Mouse (Mus musculus) olfactory bulb, adult 2 months (tissue): ENCODE results near the gene Gm12790. TPM values are rescaled to one million over a fixed set of nuclear protein-coding genes. Genes with fewer than 3 reads are reported as not detected.
"Not testable (repeated sequence)": the region's sequence is repeated elsewhere in the genome, so short reads cannot be mapped to it uniquely, and the experiment has no call there.

ENCODE experiments used
- H3K27ac ChIP-seq: fragments of 200-500 bp; 2 replicates; pipeline ENCODE4 v1.5.1; 2012; ENCODE audit warnings: low read depth, low read length; ENCODE audit not compliant: insufficient read depth
- H3K4me1 ChIP-seq: fragments of 200-500 bp; 2 replicates; pipeline ENCODE4 v1.6.1; 2012; ENCODE audit warnings: low read length; ENCODE audit not compliant: control insufficient read depth, insufficient read depth
- H3K4me3 ChIP-seq: fragments of 200-500 bp; 2 replicates; pipeline ENCODE4 v1.5.1; 2012; ENCODE audit warnings: mild to moderate bottlenecking, low read depth, low read length, moderate library complexity; ENCODE audit not compliant: insufficient read depth
- CTCF ChIP-seq: fragments of 200-500 bp; IDR thresholded peaks from 2 replicates; pipeline ENCODE4 v1.5.1; 2012; ENCODE audit warnings: low read depth, mild to moderate bottlenecking, low read length, moderate library complexity; ENCODE audit not compliant: insufficient read depth
- POLR2A ChIP-seq: fragments of 200-500 bp; IDR thresholded peaks from 2 replicates; pipeline ENCODE4 v1.6.1; 2012; ENCODE audit warnings: mild to moderate bottlenecking, low read depth, low read length, moderate library complexity; ENCODE audit not compliant: insufficient read depth
- WGBS: fragments of 180-500 bp; shearing (Covaris S2); methylation state at CpG from one replicate; pipeline ENCODE4 v1.1.7; 2018; 5-methylcytosine and 5-hydroxymethylcytosine counted together
- polyA plus RNA-seq: library from polyadenylated mRNA; stranded (reverse); fragments of >200 nt; gene quantifications from 2 replicates; pipeline ENCODE4 v1.2.4, GENCODE M21; 2012; ENCODE audit warnings: low replicate concordance; ENCODE audit not compliant: missing spikeins, insufficient read depth, insufficient read length

Gm12790 gene
- polyA plus RNA-seq = not detected in 2 replicates

GRCm38 (mm10) chr4:101980949-101981348, at the start of gene Gm12790:
Gene Gm12790 (minus strand): TSS chr4:101981049.
- H3K4me3 ChIP-seq, H3K27ac ChIP-seq, H3K4me1 ChIP-seq: not testable (repeated sequence)
- WGBS = 100% methylated on average over 1 of the region's 5 CpGs

GRCm38 (mm10) chr4:102026619-102027018, 45.8 kb upstream of the Gm12790 start:
- no peaks in the 10 kb centered on the region for H3K4me1 ChIP-seq
- WGBS = 89% methylated on average over 6 of the region's 6 CpGs
- TF ChIP-seq POLR2A = no peak
- TF ChIP-seq CTCF = no peak
- H3K4me3 ChIP-seq = no peak overlapping the region
- no peak overlapping the region for H3K27ac ChIP-seq

DNA sequence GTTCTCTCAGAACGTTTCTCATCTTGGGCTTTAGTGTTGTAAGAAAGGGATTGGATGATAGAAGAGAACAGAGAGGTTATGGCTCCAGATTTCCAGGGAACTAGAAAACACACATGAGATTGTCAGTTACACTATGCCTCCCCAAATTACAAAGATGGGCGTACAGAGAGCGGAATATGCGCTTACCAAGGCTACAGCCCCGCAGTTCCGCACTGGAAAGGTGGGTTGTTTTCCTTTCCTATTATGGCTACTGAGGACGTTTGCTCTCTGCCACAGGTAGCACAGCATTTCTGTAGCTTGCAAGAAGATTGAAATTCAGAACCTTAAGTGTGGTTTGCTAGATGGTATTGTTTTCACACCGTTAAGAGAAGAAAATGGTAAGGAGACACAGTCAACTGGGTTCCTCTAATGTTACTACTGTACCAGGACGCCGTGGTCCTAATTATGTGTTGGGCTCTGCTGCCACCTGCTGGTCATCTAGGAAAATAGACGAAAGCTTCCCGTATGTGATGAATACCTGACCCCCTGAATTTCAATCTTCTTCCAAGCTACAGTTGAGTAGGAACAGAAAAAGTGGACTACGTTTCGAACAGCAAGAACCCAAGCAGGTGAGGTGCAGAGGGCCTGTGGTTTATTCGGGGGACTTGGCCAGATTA, 17.5 kb upstream of the Gm12790 start:
- no peak for TF ChIP-seq CTCF
- TF ChIP-seq POLR2A = no peak
- H3K4me1 ChIP-seq = no peaks in the 10 kb centered on the region
- H3K27ac ChIP-seq = no peak overlapping the region
- H3K4me3 ChIP-seq = no peak overlapping the region
- 34% methylated on average over 15 of the region's 15 CpGs for WGBS

- 89% methylated on average over 5 of the region's 5 CpGs for WGBS
- H3K4me3 ChIP-seq = no peak overlapping the region
- H3K4me1 ChIP-seq = no peaks in the 10 kb centered on the region
- H3K27ac ChIP-seq = no peak overlapping the region
- no peak for TF ChIP-seq CTCF
- no peak for TF ChIP-seq POLR2A
Measured at GRCm38 (mm10) chr4:101997426-101997825, 16.6 kb upstream of the Gm12790 start.

GRCm38 (mm10) chr4:101986326-101986725, 5.5 kb upstream of the Gm12790 start, which contains the start of gene Gm12789:
Gene Gm12789 (plus strand): TSS chr4:101986626.
- not testable (repeated sequence) for H3K27ac ChIP-seq, H3K4me3 ChIP-seq, H3K4me1 ChIP-seq
- 85% methylated on average over 2 of the region's 2 CpGs for WGBS

DNA sequence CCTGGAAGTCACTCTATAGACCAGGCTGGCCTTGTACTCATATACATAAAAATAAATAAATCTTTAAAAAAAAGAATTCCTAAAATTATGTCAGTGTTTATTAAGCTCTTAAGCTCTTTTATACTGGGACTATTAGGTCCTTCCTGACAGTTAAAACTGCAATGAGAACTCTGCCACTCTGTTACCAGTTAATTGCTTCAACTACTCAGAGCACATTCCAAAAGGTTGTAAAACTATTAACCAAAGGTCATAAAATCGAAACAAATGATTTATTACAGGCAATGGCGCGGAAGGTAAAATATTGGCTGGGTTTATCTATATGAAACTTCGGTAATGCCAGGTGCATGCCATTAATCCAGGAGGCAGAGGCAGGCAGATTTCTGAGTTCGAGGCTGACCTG, 4.8 kb upstream of the Gm12790 start:
- Histone ChIP-seq H3K4me3 (no peak overlapping the region), H3K27ac (no peak overlapping the region), H3K4me1 (no peaks in the 10 kb centered on the region)
- TF ChIP-seq POLR2A (no peak), CTCF (no peak)
- WGBS = 90% methylated on average over 5 of the region's 5 CpGs

DNA sequence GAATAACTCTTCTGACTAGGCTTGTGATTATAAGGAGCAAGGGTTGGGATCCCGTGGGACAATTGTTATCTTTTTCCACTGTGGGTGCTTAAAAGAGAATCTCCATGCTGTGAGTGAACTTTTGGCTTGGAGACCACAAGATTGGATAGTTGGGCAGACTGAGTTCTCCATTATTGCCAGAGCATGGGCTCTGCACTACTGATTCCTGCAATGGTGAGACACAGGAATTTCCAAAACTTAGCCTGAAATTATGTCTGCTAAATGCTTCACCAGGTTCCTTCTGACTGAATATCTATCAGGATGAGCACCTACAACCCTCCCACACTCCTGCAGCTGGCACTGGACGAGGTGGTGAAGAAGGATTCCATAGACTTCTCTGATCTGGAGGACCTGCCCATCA, 40.7 kb downstream of the Gm12790 start, which contains the start of gene Gm12794:
TSS of gene Gm12794 (plus strand) at position 301 of the 400 bp plus-strand sequence.
- H3K27ac ChIP-seq, H3K4me3 ChIP-seq, H3K4me1 ChIP-seq: not testable (repeated sequence)
- 72% methylated on average over 2 of the region's 2 CpGs for WGBS

Other genes with a start within 250 kb of the Gm12790 start
- not detected in 2 replicates for gene B020004J07Rik, start 137.0 kb downstream of the Gm12790 start, polyA plus RNA-seq
- not detected in 2 replicates for gene C130073F10Rik, start 87.3 kb downstream of the Gm12790 start, polyA plus RNA-seq
- not detected in 2 replicates for gene Gm12800, start 71.9 kb downstream of the Gm12790 start, polyA plus RNA-seq
- gene Gm12794, start 40.6 kb downstream of the Gm12790 start, polyA plus RNA-seq = not detected in 2 replicates
- not detected in 2 replicates for gene Gm12789, start 5.6 kb upstream of the Gm12790 start, polyA plus RNA-seq
- not detected in 2 replicates for gene Pde4b, start 106.5 kb upstream of the Gm12790 start, polyA plus RNA-seq